Mouse (Mus musculus): ENCODE measurements at regions not wholly inside any gene's neighbourhood (a gene's known extent, or its start where the extent isn't known, plus 50 kb on each side); places are given as distances from the start of the nearest gene placed in this dataset.

GRCm38 (mm10) chr2:72662979-72663780 lies 187.2 kb downstream of the Cdca7 start:
- no peak for TF ChIP-seq CTCF (IDR thresholded peaks at IDR 0.05)
- TF ChIP-seq EP300 (IDR thresholded peaks at IDR 0.05): peak; percentile 26; the same call in 1 of the 2 replicates
